Mouse (Mus musculus) neutrophil, adult 59 days (primary cell): ENCODE data around the gene Gm12666. TPM values are rescaled to one million over a fixed set of nuclear protein-coding genes. Genes with fewer than 3 reads are reported as not detected.

ENCODE experiments used
- total RNA-seq, 2 experiments: library from RNA; stranded (reverse); gene quantifications; 1 replicate in 1 of 2; 2 replicates in 1 of 2; pipeline ENCODE4 v1.2.4; 2023

The Gm12666 gene
- total RNA-seq: 1 to 10 TPM; 1.8 to 3.5 TPM

DNA sequence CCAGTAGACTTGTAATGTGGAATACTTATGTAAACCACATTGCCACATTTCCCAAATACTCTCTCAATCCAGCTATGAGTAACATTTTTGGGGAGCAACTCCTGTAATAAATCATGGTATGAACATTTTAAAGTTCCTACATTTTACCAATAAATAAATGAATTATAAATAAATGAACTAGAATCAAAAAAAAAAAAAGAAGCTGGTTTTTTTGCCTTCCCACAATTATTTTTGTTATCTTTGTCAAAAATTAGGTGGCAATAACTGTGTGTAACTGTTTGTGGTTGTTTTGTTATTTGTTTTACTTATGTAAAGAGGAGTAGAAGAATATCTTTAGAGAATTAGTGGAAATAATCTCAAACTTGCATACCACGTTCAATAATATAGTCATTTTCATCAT is at the start of gene Gm12666:
Gene Gm12666 (minus strand): TSS at position 101 of the 400 bp plus-strand sequence.

DNA sequence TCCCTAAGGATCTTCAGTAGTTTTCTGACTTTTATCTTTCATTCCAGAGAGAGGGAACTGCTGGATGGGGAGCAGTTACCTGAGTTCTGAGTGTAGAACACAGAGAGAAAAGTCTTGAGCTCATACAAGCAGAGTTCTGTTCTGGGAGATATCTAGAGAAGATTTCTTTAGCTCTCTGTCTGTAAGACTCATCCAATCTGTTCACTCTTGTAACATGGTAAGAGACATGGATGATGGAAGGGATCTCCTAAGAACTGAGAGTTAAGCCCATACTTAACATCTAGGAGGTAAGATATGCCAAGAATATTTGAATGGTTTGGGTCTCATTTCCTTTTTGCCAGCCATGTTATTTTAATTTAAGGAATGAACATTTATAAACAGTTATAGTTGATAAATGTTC is 44.4 kb downstream of the Gm12666 start, which contains the start of gene Izumo3:
Gene Izumo3 (minus strand): TSS at position 101 of the 400 bp plus-strand sequence.

Other genes with a start within 250 kb of the Gm12666 start
- gene Izumo3, start 44.5 kb downstream of the Gm12666 start, total RNA-seq: not detected